Mouse (Mus musculus) ZHBTc4 (cell line): ENCODE measurements around the gene Ptms.
A peak's percentile ranks its signal among the peaks of the same experiment; 100 is the strongest.
"Not testable (repeated sequence)": the region's sequence is repeated elsewhere in the genome, so short reads cannot be mapped to it uniquely, and the experiment has no call there.

Source experiments
- DNase-seq: peaks from one replicate; pipeline ENCODE4 v3.0.0-alpha.2; 2011; ENCODE audit warnings: low read depth, low spot score

The Ptms gene

DNA sequence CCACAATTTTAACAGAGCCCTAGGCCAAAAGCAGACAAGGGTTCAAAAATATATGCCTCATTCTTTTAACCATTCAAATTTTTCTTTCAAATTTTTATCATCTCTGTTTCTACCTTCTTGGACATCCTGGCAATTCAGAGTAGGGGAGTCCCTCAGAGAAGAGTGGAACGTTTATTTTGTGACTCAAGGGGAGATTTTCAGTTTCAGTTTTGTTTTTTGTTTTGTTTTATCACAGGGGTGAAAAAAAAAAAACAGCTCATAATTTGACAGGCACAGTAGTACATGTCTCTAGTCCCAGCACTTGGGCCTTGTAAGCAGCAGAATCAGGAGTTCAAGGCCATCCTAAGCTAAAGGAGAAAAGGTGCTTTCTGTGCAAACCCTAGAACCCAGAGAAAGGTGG, 12.1 kb downstream of the Ptms start:
- DNase-seq = no peak

DNA sequence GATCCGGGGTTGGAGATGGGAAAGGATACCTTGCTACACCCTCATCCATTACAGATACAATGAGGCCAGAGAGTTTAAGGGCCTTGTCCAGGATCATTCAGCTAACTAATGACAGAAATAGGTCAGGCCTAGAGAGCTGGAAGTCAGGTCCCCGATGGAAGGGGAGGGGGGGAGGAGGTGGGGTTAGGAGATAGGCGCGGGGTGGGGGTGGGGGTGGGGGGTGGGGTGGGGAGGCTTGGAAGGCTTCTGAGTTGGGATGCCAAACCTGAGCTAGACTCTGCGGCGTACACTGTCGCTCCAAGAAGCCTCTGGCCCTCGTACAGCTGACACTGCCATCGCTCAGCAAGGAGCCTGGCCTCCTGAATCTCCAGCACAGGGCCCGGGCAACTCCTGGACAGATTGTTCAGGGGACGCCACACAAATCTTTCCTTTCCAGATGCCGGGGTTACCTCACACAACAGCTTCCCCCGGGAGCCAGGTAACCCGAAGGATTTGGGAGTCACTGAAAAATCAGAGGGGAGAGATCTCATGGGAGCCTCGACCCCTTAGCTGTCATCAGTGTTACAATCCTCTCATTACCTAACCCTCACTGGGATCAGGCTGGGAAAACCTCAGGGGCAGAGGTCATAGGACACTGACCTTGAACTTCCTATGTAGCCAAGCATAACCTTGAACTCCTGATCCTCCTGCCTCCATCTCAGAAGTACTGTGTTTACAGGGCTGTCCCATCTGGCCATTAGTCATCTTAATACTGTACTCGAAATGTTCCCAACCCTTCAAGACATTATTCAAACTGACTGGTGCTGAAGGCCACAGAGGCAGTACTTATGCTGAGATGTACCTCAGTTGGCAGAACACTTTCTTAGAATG, 14.7 kb downstream of the Ptms start:
- no peak for DNase-seq

DNA sequence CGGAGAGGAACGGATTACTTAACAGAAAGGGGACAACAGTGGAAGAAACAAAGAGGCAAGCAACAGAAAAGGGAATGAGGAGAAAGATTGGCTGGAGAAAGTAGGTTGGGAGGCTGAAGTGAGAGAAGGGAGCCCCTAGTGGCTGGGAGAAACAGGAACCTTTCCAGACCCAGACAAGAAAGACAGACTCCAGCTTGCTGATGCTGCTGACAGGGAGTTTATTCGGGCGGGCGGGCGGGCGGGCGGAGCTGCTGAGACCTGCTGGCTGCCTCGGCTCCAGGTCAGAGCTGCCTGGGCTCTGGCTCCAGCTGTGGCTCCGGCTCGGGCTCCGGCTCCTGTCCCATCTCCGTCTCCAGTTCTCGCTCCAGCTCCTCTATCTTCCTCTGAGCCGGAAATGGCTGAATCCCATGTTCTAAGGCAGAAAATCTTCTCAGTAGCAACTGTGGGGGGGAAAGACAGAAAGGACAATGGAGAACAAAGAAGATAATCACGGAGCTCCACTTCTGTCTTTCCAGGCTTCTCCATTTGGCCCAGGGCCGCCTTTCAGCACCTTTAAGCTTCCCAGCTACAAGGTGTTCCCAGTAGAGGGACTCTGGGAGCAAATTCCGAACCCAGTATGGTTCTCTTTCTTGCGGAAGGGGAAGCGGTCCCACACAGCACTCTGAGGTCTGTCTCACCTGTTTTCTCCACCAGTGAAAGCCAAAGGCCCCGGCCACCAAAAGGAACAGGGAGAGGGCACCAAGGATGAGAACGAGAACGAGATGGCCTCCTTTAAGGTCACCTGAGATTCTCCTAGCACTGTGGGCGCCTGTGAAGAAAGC, 15.5 kb downstream of the Ptms start:
- DNase-seq = peak; percentile 90

DNA sequence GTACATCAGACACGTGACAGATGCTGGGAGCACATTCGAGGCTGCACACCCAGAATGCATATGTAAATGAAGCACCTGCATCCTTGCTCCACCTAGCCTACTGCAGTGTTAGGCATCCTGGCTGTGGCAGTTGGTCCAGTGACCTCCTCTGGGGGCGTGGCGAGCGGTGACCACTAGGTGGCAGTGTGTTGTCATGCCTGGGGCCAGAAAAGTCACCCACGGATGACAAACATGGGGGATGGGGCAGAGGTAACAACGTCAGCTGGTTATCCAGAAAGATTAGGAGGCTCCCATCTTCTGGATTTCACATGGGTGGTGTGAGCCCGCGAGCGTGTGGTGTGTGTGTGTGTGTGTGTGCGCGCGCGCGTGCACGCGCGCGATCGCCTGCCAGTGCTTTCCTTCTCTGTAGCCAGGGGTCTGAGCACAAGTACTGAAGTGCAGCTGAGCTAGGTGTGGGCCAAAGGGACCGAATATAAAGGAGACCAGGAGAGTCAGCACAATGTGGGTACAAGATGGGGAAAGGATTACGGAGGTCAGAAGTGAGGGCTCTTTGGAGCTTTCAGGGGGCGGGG, 16.2 kb downstream of the Ptms start:
- peak; percentile 96 for DNase-seq

DNA sequence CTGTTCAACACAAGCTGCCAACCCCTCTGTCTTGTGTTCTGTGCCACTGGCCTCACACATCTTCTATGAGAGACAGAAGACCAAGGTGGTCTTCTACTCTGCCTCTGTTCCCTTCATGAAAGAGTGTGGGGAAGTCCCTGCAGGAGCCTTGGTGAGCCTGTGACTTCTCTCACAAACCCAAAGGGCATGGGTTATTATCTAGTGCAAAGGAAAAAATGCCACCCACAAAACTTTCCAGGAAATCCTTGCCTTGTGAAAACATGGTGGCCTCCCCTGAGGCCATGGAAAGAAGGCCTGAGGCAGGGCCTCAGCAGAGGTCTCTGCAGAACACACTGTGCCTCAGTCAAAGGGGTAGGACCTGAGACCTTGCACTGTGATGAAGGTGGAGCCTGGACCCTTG, 18.1 kb downstream of the Ptms start:
- no peak for DNase-seq

DNA sequence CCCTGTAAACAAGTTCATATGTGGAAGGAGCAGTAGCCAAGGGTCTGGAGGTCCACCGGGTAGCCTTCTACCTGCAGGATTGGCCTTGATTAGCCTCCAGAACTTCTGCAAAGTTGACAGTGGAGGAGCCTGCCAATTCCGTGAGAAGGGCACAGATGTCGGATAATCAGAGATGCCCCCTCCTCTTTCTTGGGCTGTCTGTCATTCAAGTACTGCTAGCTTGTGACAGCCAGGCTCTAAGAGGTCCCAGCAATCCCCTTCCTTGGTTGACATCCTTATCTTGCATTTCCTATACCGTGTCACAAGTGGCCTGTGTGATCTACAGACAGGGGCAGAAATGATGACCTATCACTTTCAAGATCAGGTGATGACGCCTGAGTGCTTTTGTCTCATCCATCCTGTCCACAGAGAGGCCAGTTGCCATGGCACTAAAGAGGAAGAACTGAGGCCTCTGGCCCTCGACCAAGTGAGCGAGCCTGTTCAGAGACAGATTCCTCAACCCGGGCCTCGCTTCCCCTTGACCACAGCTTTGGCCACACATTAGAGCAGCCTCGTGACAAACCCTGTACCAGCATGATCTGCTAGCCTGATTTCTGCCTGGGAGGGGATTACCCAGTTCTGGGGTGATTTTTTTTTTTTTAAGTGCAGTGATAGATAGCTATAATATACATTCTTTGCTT, 19.0 kb downstream of the Ptms start:
- no peak for DNase-seq

DNA sequence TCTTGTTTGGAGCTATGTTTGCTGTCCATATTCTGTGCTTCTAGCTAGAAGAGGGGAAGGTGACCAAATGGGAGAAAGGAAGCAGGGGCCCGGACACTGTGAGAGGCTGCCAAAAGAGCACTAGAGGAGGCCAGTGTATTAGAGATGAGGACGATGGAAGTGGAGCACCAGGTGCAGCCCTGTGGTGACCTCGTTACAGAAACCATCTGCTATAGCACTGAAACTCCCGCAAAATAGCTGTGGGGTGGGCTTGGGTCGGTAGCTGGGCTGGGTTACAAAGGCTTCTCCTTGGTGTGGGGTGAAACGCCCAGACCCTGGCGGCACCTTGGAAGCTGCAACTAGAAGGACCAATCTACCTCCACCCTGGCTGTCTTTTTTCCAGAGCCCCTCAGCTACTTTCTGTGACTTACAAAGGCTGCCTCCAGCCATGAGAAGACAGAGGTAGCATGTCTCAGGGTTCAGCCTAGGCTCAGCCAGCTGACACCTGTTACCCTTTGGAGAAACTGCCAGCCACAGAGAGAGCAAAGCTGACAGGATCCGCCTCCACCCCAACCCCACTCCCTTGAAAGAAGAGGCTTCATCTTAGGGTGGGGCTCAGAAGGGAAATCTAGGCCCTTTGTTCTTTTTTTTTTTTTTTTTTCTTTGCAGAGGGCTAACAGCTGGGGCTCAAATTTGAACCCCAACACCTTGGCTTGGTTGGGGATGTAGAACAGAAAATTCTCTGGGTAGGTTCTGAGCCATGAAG, 19.7 kb downstream of the Ptms start:
- peak; percentile 35 for DNase-seq

DNA sequence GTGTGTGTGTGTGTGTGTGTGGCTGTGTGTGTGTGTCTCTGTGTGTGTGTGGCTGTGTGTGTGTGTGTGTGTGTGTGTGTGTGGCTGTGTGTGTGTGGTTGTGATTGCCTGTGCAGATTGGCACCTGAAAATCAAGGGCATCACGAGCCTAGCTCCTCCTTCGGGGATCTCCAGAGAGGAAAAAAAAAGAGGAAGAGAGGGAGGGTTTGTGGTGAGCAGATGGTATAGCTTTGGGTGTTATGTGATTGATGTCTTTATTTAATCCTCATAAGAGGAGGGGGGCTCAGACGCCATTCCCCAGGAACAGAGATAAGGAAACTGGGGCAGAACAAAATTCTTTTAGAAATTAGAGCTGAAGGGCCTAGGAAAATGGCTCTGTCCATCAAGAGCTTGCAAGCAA, 21.5 kb downstream of the Ptms start:
- no peak for DNase-seq

DNA sequence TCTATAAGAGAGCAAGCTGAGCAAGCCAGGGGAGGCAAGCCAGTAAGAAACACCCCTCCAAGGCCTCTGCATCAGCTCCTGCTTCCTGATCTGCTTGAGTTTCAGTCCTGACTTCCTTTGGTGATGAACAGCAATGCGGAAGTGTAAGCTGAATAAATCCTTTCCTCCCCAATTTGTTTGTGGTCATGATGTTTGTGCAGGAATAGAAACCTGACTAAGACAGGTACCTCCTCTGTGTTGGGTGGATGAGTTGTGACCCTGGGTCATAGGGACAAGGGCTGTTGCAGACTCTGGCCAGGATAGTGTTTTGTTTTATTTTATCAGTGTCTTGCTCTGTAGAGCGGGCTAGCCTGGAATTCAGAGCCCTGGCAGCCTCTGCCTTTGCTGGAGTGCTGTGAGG, 25.8 kb downstream of the Ptms start:
- not testable (repeated sequence) for DNase-seq

DNA sequence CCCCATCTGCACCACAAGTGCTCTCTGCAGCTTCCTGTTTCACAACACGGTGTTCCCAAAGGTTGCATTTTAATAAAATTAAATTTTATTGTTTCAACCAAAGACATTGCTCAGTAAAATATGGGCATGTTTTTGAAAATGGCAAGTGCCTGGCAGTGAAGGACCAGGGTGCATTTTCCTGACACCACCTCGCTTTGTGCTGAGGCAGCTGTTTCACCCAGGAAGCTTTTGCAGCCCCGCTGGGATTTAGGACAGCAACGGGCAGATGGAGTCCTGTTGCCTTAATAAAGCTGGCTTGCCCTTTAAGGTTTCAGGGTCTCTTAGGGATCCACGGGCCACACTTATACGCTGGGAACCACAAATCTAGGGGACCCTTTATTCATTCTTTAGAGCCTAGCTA, 28.9 kb downstream of the Ptms start:
- DNase-seq = no peak

DNA sequence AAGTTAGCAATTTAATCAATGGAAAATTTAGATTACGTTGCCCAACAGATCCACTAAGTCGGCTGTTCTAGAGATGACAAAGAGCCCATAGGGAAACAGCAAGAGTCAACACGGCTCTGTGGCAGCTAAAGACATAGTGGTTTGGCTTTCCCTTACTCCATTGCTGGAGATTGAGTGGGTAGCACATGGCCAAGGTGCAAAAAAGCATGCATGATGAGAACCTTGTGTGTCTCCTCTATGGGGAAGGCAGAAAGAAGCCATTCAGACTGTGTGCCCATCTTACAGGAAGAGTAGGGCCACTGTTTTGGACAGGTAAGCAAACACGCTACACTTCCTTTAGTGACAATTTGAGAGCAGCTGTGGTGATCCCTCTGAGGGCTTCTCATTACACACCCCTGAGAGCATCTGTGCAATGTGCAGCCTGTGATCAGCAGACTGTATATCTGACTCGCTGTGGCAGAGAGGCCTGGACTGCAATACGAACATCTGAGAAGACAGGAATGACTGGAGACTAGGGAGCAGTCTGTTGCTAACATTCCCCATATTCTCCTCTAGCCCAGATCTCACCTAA, 31.3 kb downstream of the Ptms start:
- no peak for DNase-seq

DNA sequence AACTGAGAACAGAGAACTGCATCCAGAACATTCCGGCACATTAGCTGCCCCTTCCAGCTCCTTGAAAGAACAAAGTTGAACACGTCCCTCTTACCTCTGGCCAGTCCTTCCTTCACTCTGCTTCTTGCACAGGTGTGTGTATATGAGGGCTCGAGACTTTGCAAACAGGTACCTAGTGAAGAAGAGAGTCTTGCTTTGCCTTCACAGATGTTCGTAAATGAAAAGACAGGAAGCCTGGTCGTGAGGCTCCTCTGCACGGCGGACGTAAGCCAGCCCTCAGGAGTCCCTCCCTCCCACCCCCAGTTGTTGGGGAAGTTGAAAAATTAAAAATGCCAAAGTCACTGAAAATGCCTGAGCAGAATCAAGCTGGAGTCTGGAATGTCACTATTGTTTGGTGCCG, 31.9 kb downstream of the Ptms start, which contains the start of gene Cd4:
Cd4 (minus strand) TSS at position 236 of the 400 bp plus-strand sequence.
- DNase-seq = no peak

DNA sequence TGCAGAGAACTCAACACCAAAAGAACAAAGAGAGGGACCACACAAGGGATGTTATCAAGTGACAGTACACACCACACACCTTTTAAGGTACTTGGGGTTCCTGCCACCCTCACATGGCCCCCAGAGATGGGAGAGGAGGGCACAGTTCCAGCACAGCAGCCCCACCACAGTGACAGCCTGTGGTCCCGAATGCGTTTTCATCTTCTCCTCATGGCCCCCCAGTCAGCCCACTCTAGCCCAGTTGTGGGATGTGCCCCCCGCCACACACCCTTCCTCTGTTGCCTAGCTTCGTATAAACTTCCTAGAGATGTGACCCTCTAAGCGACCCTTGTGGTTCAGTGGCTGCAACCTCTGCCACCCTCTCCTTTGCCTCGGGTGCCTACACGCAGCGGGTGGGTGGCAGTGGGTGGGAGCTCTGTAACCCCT, 33.9 kb downstream of the Ptms start:
- no peak for DNase-seq

DNA sequence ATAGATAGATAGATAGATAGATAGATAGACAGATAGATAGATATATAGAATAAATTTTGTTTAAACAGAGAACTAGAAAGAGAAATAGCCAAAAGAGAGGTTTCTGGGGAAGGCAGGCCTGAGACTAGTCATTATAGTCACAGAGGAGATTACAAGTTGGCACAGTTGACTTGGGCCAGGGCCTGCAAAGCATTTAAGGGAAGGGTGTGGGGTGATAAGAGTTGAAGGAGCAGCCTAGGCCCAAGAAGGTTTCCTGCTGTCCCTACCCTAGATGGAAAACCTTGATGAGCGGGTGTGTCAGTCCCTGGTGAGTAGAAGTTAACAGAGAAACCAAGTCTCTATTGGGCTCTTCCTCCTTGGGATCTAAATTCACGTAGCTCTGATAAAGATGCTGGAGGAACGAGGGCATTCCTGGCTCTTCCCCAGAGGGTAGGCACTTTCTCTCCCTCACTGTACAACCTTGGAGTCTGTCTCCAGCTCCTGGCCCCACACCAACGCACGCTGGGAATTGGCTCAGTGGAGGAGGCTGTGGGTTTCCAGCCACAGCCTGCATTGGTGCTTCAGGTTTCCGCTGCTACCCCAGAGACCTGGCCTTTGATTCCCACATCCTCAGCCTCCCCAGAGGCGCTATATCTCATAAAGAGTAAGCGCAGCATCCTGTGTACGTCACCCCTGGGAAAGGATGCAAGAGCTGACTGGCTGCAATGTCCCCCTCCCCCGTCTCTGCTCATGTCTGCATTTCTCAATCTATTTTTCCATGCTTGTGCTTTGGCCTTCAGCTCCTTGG, 35.0 kb downstream of the Ptms start:
- no peak for DNase-seq

DNA sequence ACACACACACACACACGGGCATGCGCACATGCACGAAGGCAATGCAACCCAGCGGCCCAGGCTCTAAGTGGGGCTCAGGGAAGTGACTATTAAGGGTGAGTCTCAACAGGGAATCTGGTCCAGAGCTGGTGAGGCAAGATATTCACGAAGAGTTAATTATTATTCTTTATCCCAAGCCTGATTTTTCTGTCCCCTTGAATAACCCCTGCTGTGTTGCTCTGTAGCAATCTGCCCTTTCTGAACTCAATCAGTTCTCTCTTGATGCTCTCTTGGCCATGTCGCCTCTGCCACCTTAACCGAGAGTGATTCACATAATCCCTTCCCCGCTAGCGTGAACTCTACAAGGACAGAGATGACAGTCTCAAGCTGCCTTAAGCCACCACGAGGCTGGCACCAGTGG, 36.6 kb downstream of the Ptms start:
- no peak for DNase-seq

DNA sequence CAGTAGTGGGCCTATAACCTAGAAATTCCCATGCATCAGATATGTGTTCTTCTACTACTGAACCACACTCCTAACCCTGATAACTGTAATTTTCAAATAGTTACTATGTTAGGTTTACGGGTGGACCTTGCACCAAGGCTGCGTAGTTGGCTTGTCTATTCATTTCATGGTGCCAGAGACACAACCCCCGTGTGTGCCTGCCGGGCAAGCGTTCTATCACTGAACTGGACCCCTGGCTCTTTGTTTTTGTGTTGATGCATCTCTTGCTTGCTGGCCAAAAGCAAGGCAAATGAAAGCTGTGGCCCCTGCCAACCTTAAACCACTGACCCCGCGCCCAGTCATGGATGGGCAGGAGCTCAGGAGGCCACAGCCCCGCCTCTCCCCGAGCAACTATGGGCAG, 38.1 kb downstream of the Ptms start:
- DNase-seq = no peak

DNA sequence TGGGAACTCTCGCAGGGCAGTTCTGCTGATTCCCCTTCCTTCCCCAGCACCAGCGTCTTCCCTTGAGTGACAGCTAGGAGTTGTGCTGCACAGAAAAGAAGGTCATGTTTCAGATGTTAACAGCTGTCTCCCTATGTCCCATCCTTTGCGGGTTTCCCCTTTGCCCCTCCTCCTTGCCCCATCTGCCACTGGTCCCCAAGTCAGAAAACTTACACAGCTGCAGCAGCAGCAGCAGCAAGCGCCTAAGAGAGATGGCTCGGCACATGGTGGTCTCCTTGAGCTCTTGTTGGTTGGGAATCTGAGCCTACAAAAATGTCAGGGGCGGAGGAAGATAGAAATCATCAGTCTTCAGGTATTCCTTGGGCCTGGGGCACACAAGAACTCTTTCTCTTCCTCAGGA, 40.5 kb downstream of the Ptms start:
- no peak for DNase-seq

DNA sequence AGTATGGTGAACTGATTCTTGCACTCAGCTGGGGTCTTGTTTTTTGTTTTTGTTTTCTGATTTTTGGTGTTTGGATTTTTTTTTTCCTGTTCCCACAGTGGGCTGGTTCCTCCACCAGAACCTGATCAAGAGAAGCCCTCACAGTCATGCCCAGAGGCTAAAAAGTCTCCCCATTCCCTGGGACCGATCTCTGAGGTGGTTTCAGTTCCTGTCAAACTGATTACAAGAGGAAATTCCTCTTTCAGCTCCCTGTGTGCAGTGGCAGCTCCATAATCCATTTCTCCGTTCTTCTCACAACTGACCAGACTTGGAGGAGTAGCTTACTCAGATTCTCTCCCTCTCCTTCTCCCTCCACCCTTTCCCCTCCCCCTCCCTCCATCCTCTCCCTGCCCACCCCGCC, 45.6 kb downstream of the Ptms start:
- no peak for DNase-seq

DNA sequence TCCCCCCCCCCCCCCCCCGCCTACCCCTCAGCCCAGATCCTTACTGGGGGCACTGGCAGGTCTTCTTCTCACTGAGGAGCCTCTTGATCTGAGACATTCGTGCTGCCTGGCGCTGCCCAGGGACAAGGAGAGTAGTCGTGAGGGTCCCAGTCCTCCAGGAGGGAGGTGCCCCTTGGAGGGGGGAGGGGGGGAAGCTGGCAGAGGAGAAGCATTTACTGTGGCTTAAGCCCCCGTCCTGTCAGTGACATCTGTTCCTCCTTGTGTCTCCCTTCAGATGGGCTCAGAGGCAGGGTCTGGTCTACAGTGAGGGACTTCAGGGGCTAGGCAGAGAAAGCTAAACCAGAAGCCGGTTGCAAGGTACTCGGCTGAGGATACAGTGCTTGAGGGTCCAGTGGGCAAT, 53.3 kb downstream of the Ptms start:
- DNase-seq = no peak

DNA sequence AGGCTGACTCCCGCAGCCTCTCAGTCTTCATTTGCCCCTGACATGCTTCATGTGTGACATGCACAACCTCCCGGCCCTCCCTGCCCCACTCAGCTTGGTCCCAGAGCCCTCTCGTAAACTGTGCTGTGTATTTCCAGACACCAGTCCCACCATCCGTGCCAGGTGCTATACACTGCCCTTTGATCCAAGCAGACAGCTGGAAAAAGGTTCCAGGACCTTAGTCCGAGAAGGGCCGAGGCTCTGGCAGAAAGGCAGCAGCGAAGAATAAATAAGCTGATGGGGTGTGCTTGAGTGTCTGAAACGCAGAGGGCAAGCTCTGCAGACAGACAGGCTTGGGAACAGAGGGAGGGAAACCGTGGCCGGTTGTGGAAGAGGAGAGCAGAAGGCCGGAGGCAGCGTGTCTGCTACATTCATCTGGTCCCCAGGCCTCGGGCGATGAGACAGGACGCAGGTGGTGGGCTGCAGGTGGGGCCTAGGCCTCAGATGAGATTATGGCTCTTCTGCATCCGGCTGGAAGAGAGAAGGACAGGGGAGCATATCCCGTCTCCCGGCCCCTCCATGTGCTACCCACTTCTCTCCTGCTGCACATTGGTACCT, 54.0 kb downstream of the Ptms start:
- DNase-seq = no peak
